Mouse (Mus musculus): ENCODE data around the gene Vmn1r169. TPM values are rescaled to one million over a fixed set of nuclear protein-coding genes. Genes with fewer than 3 reads are reported as not detected.
"Not testable (repeated sequence)": the region's sequence is repeated elsewhere in the genome, so short reads cannot be mapped to it uniquely, and the experiment has no call there.

Vmn1r169 gene
- polyA plus RNA-seq (2015; fragmentation: Nextera tagmentation; extraction: Ambion mirVana): not detected in 2 replicates

- DNase-seq (ENCODE audit: low spot score): not testable (repeated sequence)
Measured at GRCm38 (mm10) chr7:23575226-23575625, at the start of gene Vmn1r169. Vmn1r169 (plus strand) TSS chr7:23575526.

GRCm38 (mm10) chr7:23539432-23539831 is 35.9 kb upstream of the Vmn1r169 start, which contains the start of gene Vmn1r168:
Vmn1r168 (plus strand) TSS chr7:23539732.
- not testable (repeated sequence) for DNase-seq (ENCODE audit: low spot score)

- not testable (repeated sequence) for DNase-seq (ENCODE audit: low spot score)
Measured at GRCm38 (mm10) chr7:23605875-23606274, 30.5 kb downstream of the Vmn1r169 start, which contains the start of gene Vmn1r170. Vmn1r170 (plus strand) TSS chr7:23606175.

Other genes with a start within 250 kb of the Vmn1r169 start
- not detected in 2 replicates for gene Nlrp5, start 189.6 kb upstream of the Vmn1r169 start, polyA plus RNA-seq (2015; fragmentation: Nextera tagmentation; extraction: Ambion mirVana)
- gene Vmn1r167, start 68.3 kb upstream of the Vmn1r169 start, polyA plus RNA-seq (2015; fragmentation: Nextera tagmentation; extraction: Ambion mirVana): not detected in 2 replicates
- gene Vmn1r168, start 35.8 kb upstream of the Vmn1r169 start, polyA plus RNA-seq (2015; fragmentation: Nextera tagmentation; extraction: Ambion mirVana): not detected in 2 replicates
- not detected in 2 replicates for gene Vmn1r170, start 30.6 kb downstream of the Vmn1r169 start, polyA plus RNA-seq (2015; fragmentation: Nextera tagmentation; extraction: Ambion mirVana)
- not detected in 2 replicates for gene Vmn1r171, start 55.2 kb downstream of the Vmn1r169 start, polyA plus RNA-seq (2015; fragmentation: Nextera tagmentation; extraction: Ambion mirVana)
- gene Vmn1r172, start 82.8 kb downstream of the Vmn1r169 start, polyA plus RNA-seq (2015; fragmentation: Nextera tagmentation; extraction: Ambion mirVana): not detected in 2 replicates
- gene Vmn1r173, start 125.2 kb downstream of the Vmn1r169 start, polyA plus RNA-seq (2015; fragmentation: Nextera tagmentation; extraction: Ambion mirVana): not detected in 2 replicates
- gene Vmn1r174, start 176.7 kb downstream of the Vmn1r169 start, polyA plus RNA-seq (2015; fragmentation: Nextera tagmentation; extraction: Ambion mirVana): not detected in 2 replicates
- gene Vmn1r175, start 235.1 kb downstream of the Vmn1r169 start, polyA plus RNA-seq (2015; fragmentation: Nextera tagmentation; extraction: Ambion mirVana): not detected in 2 replicates